Mouse (Mus musculus) NIH3T3 (cell line): ENCODE data around the gene Sry.

Experiments used
- DNase-seq: peaks from one replicate; pipeline ENCODE4 v3.0.0-alpha.2; 2012; ENCODE audit warnings: low read depth

Gene Sry

DNA sequence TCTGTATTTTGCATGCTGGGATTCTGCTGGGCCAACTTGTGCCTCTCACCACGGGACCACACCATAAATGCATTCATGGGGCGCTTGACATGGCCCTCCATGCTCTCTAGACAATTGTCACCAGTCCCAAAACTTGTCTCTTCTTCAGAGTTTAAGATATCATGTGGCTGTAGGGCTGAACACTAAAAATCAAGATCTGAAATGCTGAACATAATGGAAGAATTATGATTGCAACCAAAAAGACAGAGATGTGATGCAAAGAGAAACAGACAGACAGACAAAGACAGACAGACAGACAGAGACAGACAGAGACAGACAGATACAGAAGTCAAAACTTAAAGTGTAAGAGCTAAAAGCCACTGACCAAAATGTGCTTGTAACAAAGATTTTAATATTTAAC is at the start of gene Sry:
TSS of gene Sry (minus strand) at position 101 of the 400 bp plus-strand sequence.
- DNase-seq: no peak
